Mouse (Mus musculus) brain, embryonic 14.5 days (tissue): ENCODE measurements around the gene Lrr1.

Source experiments
- CTCF ChIP-seq: fragments of 200-500 bp; IDR thresholded peaks from 2 replicates; pipeline ENCODE4 v1.5.1; 2012; ENCODE audit warnings: inconsistent platforms, mild to moderate bottlenecking, moderate library complexity, borderline replicate concordance; ENCODE audit not compliant: insufficient read depth, insufficient read length; ENCODE audit errors: extremely low read depth
- POLR2A ChIP-seq: fragments of 200-500 bp; IDR thresholded peaks from 2 replicates; pipeline ENCODE4 v1.6.1; 2012; ENCODE audit warnings: mild to moderate bottlenecking, inconsistent platforms, borderline replicate concordance; ENCODE audit not compliant: poor library complexity, insufficient read depth, insufficient read length, severe bottlenecking; ENCODE audit errors: extremely low read depth

GRCm38 (mm10) chr12:69204052-69204833, 35.6 kb downstream of the Lrr1 start, which contains the start of gene Gm49384:
- TF ChIP-seq POLR2A, result no peak
- no peak for TF ChIP-seq CTCF
